Comparison of ENCODE assay signal across 9 mouse cellular contexts in genomic region chr17:32951441-32951840, GRCm38 (mm10). TPM values are rescaled to one million over a fixed set of nuclear protein-coding genes. Genes with fewer than 3 reads are reported as not detected.
A peak's percentile ranks its signal among the peaks of the same experiment; 100 is the strongest.
DNase-seq lines count a peak whose midpoint lies in the region; ATAC-seq lines count a peak whose summit lies in the region.
"Had no signal": no experiment of that assay in that cellular context is flagged by ENCODE, and none has a peak within 500 bp of the region (broad histone marks: within the 10 kb centered on the region; RNA-seq: fewer than 3 reads in every experiment).

No protein-coding gene starts in this region.

- peak; percentile 76 to 88 for DNase-seq in CD8-positive naive resting alpha-beta T cell, adult 2 months (ENCODE audit: low read depth in 2 of 2, low spot score in 2 of 2)
- peak; percentile 65 to 80 for DNase-seq in cerebellum, postnatal 4 days (ENCODE audit: low spot score in 2 of 2)
- peak; percentile 64 to 85 for DNase-seq in layer of hippocampus, adult 8-10 months (ENCODE audit: low spot score in 2 of 2)
- DNase-seq in lung, postnatal 10 days, result peak; percentile 87
- DNase-seq in right cerebral cortex, postnatal 10 days (ENCODE audit: low spot score in 2 of 2), result peak; percentile 79 to 88
- peak; percentile 49 for DNase-seq in urinary bladder, postnatal 10 days (ENCODE audit: low spot score)

- peak; percentile 20 for ATAC-seq in activated CD4-positive, CD25-positive, alpha-beta regulatory T cell, adult 4 months
- peak; percentile 61 for ATAC-seq in granulocyte monocyte progenitor cell, adult 5-6 weeks (replicated peaks; ENCODE audit: poor library complexity, severe bottlenecking)

RNA-seq across cellular contexts. Expression of gene Cyp4f13, which starts 4.2 kb away (rescaled TPM):
- 10 to 100 TPM; 26.7 to 31.2 TPM for polyA plus RNA-seq in activated CD4-positive, CD25-positive, alpha-beta regulatory T cell, adult 4 months (2017; shearing (Covaris generic))
- 10.3 and 15.2 TPM in 2 replicates for total RNA-seq in granulocyte monocyte progenitor cell, adult 5-6 weeks (2014; fragmentation: Nextera tagmentation)
- 8.5 and 12.9 TPM in 2 replicates for total RNA-seq in granulocyte monocyte progenitor cell, adult 5-6 weeks (2017)
- 10 to 100 TPM; 29.2 to 42.1 (median 33.4) TPM for total RNA-seq in layer of hippocampus, adult 8-10 months (2022)

RNA-seq across cellular contexts. Expression of gene Zfp472, which starts 14.2 kb away (rescaled TPM):
- polyA plus RNA-seq in activated CD4-positive, CD25-positive, alpha-beta regulatory T cell, adult 4 months (2017; shearing (Covaris generic)), result 10 to 100 TPM; 24.7 to 27.8 TPM
- 9.7 and 15.5 TPM in 2 replicates for total RNA-seq in granulocyte monocyte progenitor cell, adult 5-6 weeks (2014; fragmentation: Nextera tagmentation)
- total RNA-seq in granulocyte monocyte progenitor cell, adult 5-6 weeks (2017), result 15.9 and 19.6 TPM in 2 replicates
- total RNA-seq in layer of hippocampus, adult 8-10 months (2022), result 1 to 10 TPM; 4.6 to 6.2 (median 5.2) TPM

RNA-seq across cellular contexts. Expression of gene Cyp4f14, which starts 34.3 kb away (rescaled TPM):
- not detected for polyA plus RNA-seq in activated CD4-positive, CD25-positive, alpha-beta regulatory T cell, adult 4 months (2017; shearing (Covaris generic))
- not detected in 2 replicates for total RNA-seq in granulocyte monocyte progenitor cell, adult 5-6 weeks (2014; fragmentation: Nextera tagmentation)
- not detected in 2 replicates for total RNA-seq in granulocyte monocyte progenitor cell, adult 5-6 weeks (2017)
- total RNA-seq in layer of hippocampus, adult 8-10 months (2022), result 1 to 10 TPM; 5.2 to 8.0 (median 6.4) TPM
- polyA plus RNA-seq: liver, embryonic 16.5 days had no signal

RNA-seq across cellular contexts. Expression of gene Zfp952, which starts 41.5 kb away (rescaled TPM):
- 10 to 100 TPM; 17.8 to 18.1 TPM for polyA plus RNA-seq in activated CD4-positive, CD25-positive, alpha-beta regulatory T cell, adult 4 months (2017; shearing (Covaris generic))
- 7.4 and 8.9 TPM in 2 replicates for total RNA-seq in granulocyte monocyte progenitor cell, adult 5-6 weeks (2014; fragmentation: Nextera tagmentation)
- total RNA-seq in granulocyte monocyte progenitor cell, adult 5-6 weeks (2017), result 10.3 and 10.9 TPM in 2 replicates
- total RNA-seq in layer of hippocampus, adult 8-10 months (2022), result 10 to 100 TPM; 16.1 to 19.9 (median 18.1) TPM

RNA-seq across cellular contexts. Expression of gene Zfp870, which starts 60.0 kb away (rescaled TPM):
- polyA plus RNA-seq in activated CD4-positive, CD25-positive, alpha-beta regulatory T cell, adult 4 months (2017; shearing (Covaris generic)), result 1 to 10 TPM; 5.6 to 8.0 TPM
- 2.3 and 6.2 TPM in 2 replicates for total RNA-seq in granulocyte monocyte progenitor cell, adult 5-6 weeks (2014; fragmentation: Nextera tagmentation)
- 2.5 and 5.9 TPM in 2 replicates for total RNA-seq in granulocyte monocyte progenitor cell, adult 5-6 weeks (2017)
- total RNA-seq in layer of hippocampus, adult 8-10 months (2022), result 10 to 100 TPM in 3 of 4 experiments, 1 to 10 TPM in 1; 7.9 to 12.4 (median 11.4) TPM

Comparison
In these comparisons a context has a peak if more than half of its experiments do, and no peak if none do; other contexts are left out.
1. Peak in every context shown above with its lines: DNase-seq and ATAC-seq.
2. RNA of gene Cyp4f14, which starts 34.3 kb away (total RNA-seq): 5.2 to 8.0 TPM in layer of hippocampus, adult 8-10 months; not detected in granulocyte monocyte progenitor cell, adult 5-6 weeks; every median in the first group is over 4 times any median in the second.